Mouse (Mus musculus) cerebellum, adult 2 months (tissue): ENCODE measurements around the gene Gm7075.

Experiments
- CTCF ChIP-seq: fragments of 200-500 bp; IDR thresholded peaks from 2 replicates; pipeline ENCODE4 v1.5.1; 2011; ENCODE audit warnings: low read depth, mild to moderate bottlenecking, control low read depth, low read length, moderate library complexity, borderline replicate concordance; ENCODE audit not compliant: insufficient read depth
- POLR2A ChIP-seq: fragments of 200-500 bp; IDR thresholded peaks from 2 replicates; pipeline ENCODE4 v1.6.1; 2011; ENCODE audit warnings: low read length, control low read depth, borderline replicate concordance; ENCODE audit not compliant: insufficient read depth

- no peak for TF ChIP-seq POLR2A
- TF ChIP-seq CTCF: no peak
These were observed 32.3 kb upstream of the Gm7075 start for GRCm38 (mm10) chr10:63453926-63454325.
